Mouse (Mus musculus): ENCODE data around the gene Nceh1. TPM values are rescaled to one million over a fixed set of nuclear protein-coding genes. Genes with fewer than 3 reads are reported as not detected.
"Not testable (repeated sequence)": the region's sequence is repeated elsewhere in the genome, so short reads cannot be mapped to it uniquely, and the experiment has no call there.

Gene Nceh1
- polyA plus RNA-seq, 1 experiment: 15.5 TPM

GRCm38 (mm10) chr3:27290285-27290684 is 107.5 kb downstream of the Nceh1 start:
- no peak for TF ChIP-seq CTCF (IDR thresholded peaks at IDR 0.05; ENCODE audit: extremely low read depth, insufficient read length, insufficient replicate concordance, low read depth, low read length)
- TF ChIP-seq POLR2A (IDR thresholded peaks at IDR 0.05; ENCODE audit: low read depth, low read length): no peak
- Histone ChIP-seq H3K27me3 (ENCODE audit: control insufficient read depth, insufficient read depth, low read length) (no peaks in the 10 kb centered on the region), H3K27ac (ENCODE audit: insufficient read depth, low read depth, low read length) (no peak overlapping the region), H3K4me3 (ENCODE audit: low read depth, low read length) (no peak overlapping the region), H3K36me3 (ENCODE audit: control insufficient read depth, insufficient read depth, low read length) (no peaks in the 10 kb centered on the region), H3K4me1 (ENCODE audit: control insufficient read depth, insufficient read depth, insufficient read length, low read length) (peaks cover 8% of the 10 kb centered on the region; the same call in 1 of the 2 replicates)
- WGBS: 87% methylated on average over 5 of the region's 5 CpGs

- H3K4me3 ChIP-seq (ENCODE audit: low read depth, low read length); H3K27ac ChIP-seq (ENCODE audit: insufficient read depth, low read depth, low read length); H3K27me3 ChIP-seq (ENCODE audit: control insufficient read depth, insufficient read depth, low read length); H3K4me1 ChIP-seq (ENCODE audit: control insufficient read depth, insufficient read depth, insufficient read length, low read length); H3K36me3 ChIP-seq (ENCODE audit: control insufficient read depth, insufficient read depth, low read length): not testable (repeated sequence)
- WGBS: 74% methylated on average over 5 of the region's 5 CpGs
- TF ChIP-seq CTCF (IDR thresholded peaks at IDR 0.05; ENCODE audit: extremely low read depth, insufficient read length, insufficient replicate concordance, low read depth, low read length): peak; percentile 11; the same call in 1 of the 2 replicates
Observed at GRCm38 (mm10) chr3:27290945-27291344, 108.2 kb downstream of the Nceh1 start.

- not testable (repeated sequence) for H3K27me3 ChIP-seq (ENCODE audit: control insufficient read depth, insufficient read depth, low read length); H3K4me3 ChIP-seq (ENCODE audit: low read depth, low read length); H3K4me1 ChIP-seq (ENCODE audit: control insufficient read depth, insufficient read depth, insufficient read length, low read length); H3K27ac ChIP-seq (ENCODE audit: insufficient read depth, low read depth, low read length); H3K36me3 ChIP-seq (ENCODE audit: control insufficient read depth, insufficient read depth, low read length)
- WGBS: 82% methylated on average over 4 of the region's 4 CpGs
Observed at GRCm38 (mm10) chr3:27291411-27291810, 108.6 kb downstream of the Nceh1 start.

- WGBS: 76% methylated on average over 7 of the region's 7 CpGs
- no peak overlapping the region for H3K27ac ChIP-seq (ENCODE audit: insufficient read depth, low read depth, low read length)
- H3K27me3 ChIP-seq (ENCODE audit: control insufficient read depth, insufficient read depth, low read length): no peaks in the 10 kb centered on the region
- H3K4me3 ChIP-seq (ENCODE audit: low read depth, low read length): no peak overlapping the region
- TF ChIP-seq CTCF (IDR thresholded peaks at IDR 0.05; ENCODE audit: extremely low read depth, insufficient read length, insufficient replicate concordance, low read depth, low read length): no peak
- H3K36me3 ChIP-seq (ENCODE audit: control insufficient read depth, insufficient read depth, low read length): no peaks in the 10 kb centered on the region
- peaks cover 3% of the 10 kb centered on the region; the same call in 1 of the 2 replicates for H3K4me1 ChIP-seq (ENCODE audit: control insufficient read depth, insufficient read depth, insufficient read length, low read length)
Observed at GRCm38 (mm10) chr3:27293645-27294385, 111.0 kb downstream of the Nceh1 start.

GRCm38 (mm10) chr3:27300451-27300850 is 117.7 kb downstream of the Nceh1 start:
- no peak overlapping the region for H3K4me3 ChIP-seq (ENCODE audit: low read depth, low read length)
- no peaks in the 10 kb centered on the region for H3K27me3 ChIP-seq (ENCODE audit: control insufficient read depth, insufficient read depth, low read length)
- 90% methylated on average over 4 of the region's 4 CpGs for WGBS
- H3K4me1 ChIP-seq (ENCODE audit: control insufficient read depth, insufficient read depth, insufficient read length, low read length): no peaks in the 10 kb centered on the region; the same call in 1 of the 2 replicates
- H3K36me3 ChIP-seq (ENCODE audit: control insufficient read depth, insufficient read depth, low read length): no peaks in the 10 kb centered on the region
- H3K27ac ChIP-seq (ENCODE audit: insufficient read depth, low read depth, low read length): no peak overlapping the region
- TF ChIP-seq POLR2A (IDR thresholded peaks at IDR 0.05; ENCODE audit: low read depth, low read length) (no peak), CTCF (IDR thresholded peaks at IDR 0.05; ENCODE audit: extremely low read depth, insufficient read length, insufficient replicate concordance, low read depth, low read length) (no peak)

- Histone ChIP-seq H3K36me3 (ENCODE audit: control insufficient read depth, insufficient read depth, low read length) (no peaks in the 10 kb centered on the region), H3K27ac (ENCODE audit: insufficient read depth, low read depth, low read length) (no peak overlapping the region), H3K27me3 (ENCODE audit: control insufficient read depth, insufficient read depth, low read length) (no peaks in the 10 kb centered on the region), H3K4me3 (ENCODE audit: low read depth, low read length) (no peak overlapping the region), H3K4me1 (ENCODE audit: control insufficient read depth, insufficient read depth, insufficient read length, low read length) (no peaks in the 10 kb centered on the region; the same call in 1 of the 2 replicates)
- WGBS: 27% methylated on average over 9 of the region's 9 CpGs
- TF ChIP-seq CTCF (IDR thresholded peaks at IDR 0.05; ENCODE audit: extremely low read depth, insufficient read length, insufficient replicate concordance, low read depth, low read length): no peak
- no peak for TF ChIP-seq POLR2A (IDR thresholded peaks at IDR 0.05; ENCODE audit: low read depth, low read length)
Observed at GRCm38 (mm10) chr3:27302339-27303022, 119.7 kb downstream of the Nceh1 start.

GRCm38 (mm10) chr3:27306815-27307214 is 124.0 kb downstream of the Nceh1 start:
- no peak overlapping the region for H3K4me3 ChIP-seq (ENCODE audit: low read depth, low read length)
- no peak for TF ChIP-seq CTCF (IDR thresholded peaks at IDR 0.05; ENCODE audit: extremely low read depth, insufficient read length, insufficient replicate concordance, low read depth, low read length)
- H3K27ac ChIP-seq (ENCODE audit: insufficient read depth, low read depth, low read length): no peak overlapping the region
- 74% methylated on average over 10 of the region's 10 CpGs for WGBS
- H3K27me3 ChIP-seq (ENCODE audit: control insufficient read depth, insufficient read depth, low read length): no peaks in the 10 kb centered on the region
- H3K4me1 ChIP-seq (ENCODE audit: control insufficient read depth, insufficient read depth, insufficient read length, low read length): no peaks in the 10 kb centered on the region; the same call in 1 of the 2 replicates
- H3K36me3 ChIP-seq (ENCODE audit: control insufficient read depth, insufficient read depth, low read length): no peaks in the 10 kb centered on the region

Measured in small intestine, adult 2 months (tissue).